ENCODE assay signal across 8 mouse cellular contexts in the genomic region with DNA sequence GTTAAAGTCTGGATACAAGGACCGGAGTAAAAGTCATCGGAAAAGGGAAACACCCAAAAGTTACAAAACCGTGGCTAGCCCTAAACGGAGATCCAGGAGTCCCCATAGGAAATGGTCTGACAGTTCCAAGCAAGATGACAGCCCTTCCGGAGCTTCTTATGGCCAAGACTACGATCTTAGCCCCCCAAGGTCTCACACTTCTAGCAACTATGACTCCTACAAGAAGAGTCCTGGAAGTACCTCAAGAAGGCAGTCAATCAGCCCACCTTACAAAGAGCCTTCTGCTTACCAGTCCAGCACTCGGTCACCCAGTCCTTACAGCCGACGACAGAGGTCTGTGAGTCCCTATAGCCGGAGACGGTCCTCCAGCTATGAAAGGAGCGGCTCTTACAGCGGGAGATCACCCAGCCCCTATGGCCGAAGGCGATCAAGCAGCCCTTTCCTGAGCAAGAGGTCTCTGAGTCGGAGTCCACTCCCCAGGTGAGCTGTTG. TPM values are rescaled to one million over a fixed set of nuclear protein-coding genes. Genes with fewer than 3 reads are reported as not detected.
DNase-seq lines count a peak whose midpoint lies in the region; ATAC-seq and TF ChIP-seq lines count a peak whose summit lies in the region.

No protein-coding gene starts in this region.

- H3K4me2 ChIP-seq in hindbrain, embryonic 15.5 days: peak overlapping the region; percentile 80
- peak overlapping the region; percentile 85 for H3K4me2 ChIP-seq in liver, embryonic 11.5 days

- peak overlapping the region; percentile 99 for H3K9ac ChIP-seq in hindbrain, embryonic 15.5 days
- peak overlapping the region; percentile 100 for H3K9ac ChIP-seq in liver, embryonic 11.5 days (ENCODE audit: low read depth, low read length)

- DNase-seq in A20 (ENCODE audit: low read depth, low spot score) (peak; percentile 54), G1E (ENCODE audit: low spot score) (no peak)
- no peak for DNase-seq in forebrain, embryonic 10.5 days (ENCODE audit: extremely low spot score, low spot score)
- DNase-seq in liver, embryonic 11.5 days (ENCODE audit: low spot score): peak; percentile 38
- DNase-seq in natural killer cell, adult 2 months (ENCODE audit: low spot score in 2 of 2): peak; percentile 13 to 21
- peak; percentile 32 for DNase-seq in yolk sac, embryonic 10.5 days (ENCODE audit: low spot score)
- no peak for DNase-seq in layer of hippocampus, adult 9-10 months (ENCODE audit: low spot score)

- no peak for TF ChIP-seq CTCF in G1E (IDR thresholded peaks at IDR 0.05; ENCODE audit: low read depth, low read length)

- peak overlapping the region; percentile 100; the same call in 1 of the 2 replicates for H3K27ac ChIP-seq in forebrain, embryonic 10.5 days
- H3K27ac ChIP-seq in hindbrain, embryonic 15.5 days (replicated peaks): no peak overlapping the region; the same call in 1 of the 2 replicates
- H3K27ac ChIP-seq in liver, embryonic 11.5 days (ENCODE audit: low read depth, low read length): no peak overlapping the region

- no peak for ATAC-seq in G1E (ENCODE audit: extremely low read depth, insufficient number of reproducible peaks, low FRiP score, poor library complexity, severe bottlenecking)
- no peak for ATAC-seq in hindbrain, embryonic 15.5 days (ENCODE audit: low FRiP score, low read depth)
- ATAC-seq in liver, embryonic 11.5 days (replicated peaks; ENCODE audit: low FRiP score): no peak

- H3K4me3 ChIP-seq in G1E (ENCODE audit: low read depth, low read length): peak overlapping the region; percentile 89
- H3K4me3 ChIP-seq in forebrain, embryonic 10.5 days: peak overlapping the region; percentile 95
- H3K4me3 ChIP-seq in hindbrain, embryonic 15.5 days: peak overlapping the region; percentile 91
- peak overlapping the region; percentile 97 for H3K4me3 ChIP-seq in liver, embryonic 11.5 days (ENCODE audit: low read depth, low read length)

- no peaks in the 10 kb centered on the region for H3K27me3 ChIP-seq in G1E (ENCODE audit: insufficient read depth, low read length)
- no peaks in the 10 kb centered on the region for H3K27me3 ChIP-seq in forebrain, embryonic 10.5 days (ENCODE audit: poor library complexity, severe bottlenecking)
- H3K27me3 ChIP-seq in hindbrain, embryonic 15.5 days: no peaks in the 10 kb centered on the region
- no peaks in the 10 kb centered on the region for H3K27me3 ChIP-seq in liver, embryonic 11.5 days (replicated peaks; ENCODE audit: control insufficient read depth, insufficient read depth, low read length)

- H3K36me3 ChIP-seq in G1E (replicated peaks): peaks cover 26% of the 10 kb centered on the region
- peaks cover 33% of the 10 kb centered on the region for H3K36me3 ChIP-seq in forebrain, embryonic 10.5 days (replicated peaks)
- H3K36me3 ChIP-seq in hindbrain, embryonic 15.5 days: 0 out of 2 replicates have a peak, but pooled peaks cover 3% of the 10 kb centered on the region
- peaks cover 2% of the 10 kb centered on the region; the same call in 1 of the 2 replicates for H3K36me3 ChIP-seq in liver, embryonic 11.5 days (ENCODE audit: control insufficient read depth, insufficient read depth, low read length)

- H3K4me1 ChIP-seq in G1E (ENCODE audit: insufficient read depth, low read depth, low read length): peaks cover 28% of the 10 kb centered on the region
- H3K4me1 ChIP-seq in forebrain, embryonic 10.5 days: peaks cover 29% of the 10 kb centered on the region
- peaks cover 36% of the 10 kb centered on the region for H3K4me1 ChIP-seq in hindbrain, embryonic 15.5 days (replicated peaks)
- peaks cover 4% of the 10 kb centered on the region; the same call in 1 of the 2 replicates for H3K4me1 ChIP-seq in liver, embryonic 11.5 days (replicated peaks; ENCODE audit: control insufficient read depth, insufficient read depth, low read length)

- WGBS in forebrain, embryonic 10.5 days: under 1% methylated on average over 16 of the region's 16 CpGs
- under 1% methylated on average over 16 of the region's 16 CpGs for WGBS in hindbrain, embryonic 15.5 days
- under 1% methylated on average over 16 of the region's 16 CpGs for WGBS in liver, embryonic 11.5 days

- no peaks in the 10 kb centered on the region for H3K9me3 ChIP-seq in G1E (replicated peaks)
- H3K9me3 ChIP-seq in forebrain, embryonic 10.5 days: no peaks in the 10 kb centered on the region
- no peaks in the 10 kb centered on the region for H3K9me3 ChIP-seq in hindbrain, embryonic 15.5 days
- no peaks in the 10 kb centered on the region for H3K9me3 ChIP-seq in liver, embryonic 11.5 days (ENCODE audit: control insufficient read depth, low read length)

RNA-seq across cellular contexts. Expression of gene Cdk12, which starts 1.1 kb away (rescaled TPM):
- total RNA-seq in G1E (2014; fragmentation: Nextera tagmentation) (84.8 and 93.7 TPM in 2 replicates), G1E (2017) (45.5 and 54.0 TPM in 2 replicates)
- 17.4 and 20.4 TPM in 2 replicates for polyA plus RNA-seq in G1E (2012)
- 12.7 and 13.0 TPM in 2 replicates for polyA plus RNA-seq in forebrain, embryonic 10.5 days (2016; fragmentation: Nextera tagmentation; extraction: Ambion mirVana)
- 8.4 and 8.9 TPM in 2 replicates for polyA plus RNA-seq in hindbrain, embryonic 15.5 days (2015; fragmentation: Nextera tagmentation; extraction: Ambion mirVana)
- 9.8 and 13.5 TPM in 2 replicates for polyA plus RNA-seq in liver, embryonic 11.5 days (2014; fragmentation: Nextera tagmentation; extraction: Ambion mirVana)

RNA-seq across cellular contexts. Expression of gene Med1, which starts 10.9 kb away (rescaled TPM):
- total RNA-seq in G1E (2014; fragmentation: Nextera tagmentation): 168 and 188 TPM in 2 replicates
- 38.9 and 44.2 TPM in 2 replicates for total RNA-seq in G1E (2017)
- polyA plus RNA-seq in G1E (2012): 16.6 and 18.0 TPM in 2 replicates
- polyA plus RNA-seq in forebrain, embryonic 10.5 days (2016; fragmentation: Nextera tagmentation; extraction: Ambion mirVana): 77.9 and 78.5 TPM in 2 replicates
- 55.3 and 56.0 TPM in 2 replicates for polyA plus RNA-seq in hindbrain, embryonic 15.5 days (2015; fragmentation: Nextera tagmentation; extraction: Ambion mirVana)
- polyA plus RNA-seq in liver, embryonic 11.5 days (2014; fragmentation: Nextera tagmentation; extraction: Ambion mirVana): 61.1 and 61.4 TPM in 2 replicates

RNA-seq across cellular contexts. Expression of gene Fbxl20, which starts 53.8 kb away (rescaled TPM):
- total RNA-seq in G1E (2014; fragmentation: Nextera tagmentation): 43.7 and 55.3 TPM in 2 replicates
- 22.4 and 23.7 TPM in 2 replicates for total RNA-seq in G1E (2017)
- 12.9 and 13.2 TPM in 2 replicates for polyA plus RNA-seq in G1E (2012)
- 16.9 and 18.3 TPM in 2 replicates for polyA plus RNA-seq in forebrain, embryonic 10.5 days (2016; fragmentation: Nextera tagmentation; extraction: Ambion mirVana)
- 23.9 and 27.5 TPM in 2 replicates for polyA plus RNA-seq in hindbrain, embryonic 15.5 days (2015; fragmentation: Nextera tagmentation; extraction: Ambion mirVana)
- polyA plus RNA-seq in liver, embryonic 11.5 days (2014; fragmentation: Nextera tagmentation; extraction: Ambion mirVana): 10.8 and 13.8 TPM in 2 replicates

Comparison
In these comparisons a context has a peak if more than half of its experiments do, and no peak if none do; other contexts are left out.
1. DNase-seq: peak in A20 (single experiment), liver, embryonic 11.5 days (single experiment), natural killer cell, adult 2 months (2 of 2) and yolk sac, embryonic 10.5 days (single experiment); none in G1E (single experiment), forebrain, embryonic 10.5 days (single experiment) and layer of hippocampus, adult 9-10 months (single experiment).
2. Peak in every context shown above with its lines, with median percentiles within 50 percentile points of each other: H3K4me3 ChIP-seq.